Mouse (Mus musculus): ENCODE data around the gene Idh1.

DNA sequence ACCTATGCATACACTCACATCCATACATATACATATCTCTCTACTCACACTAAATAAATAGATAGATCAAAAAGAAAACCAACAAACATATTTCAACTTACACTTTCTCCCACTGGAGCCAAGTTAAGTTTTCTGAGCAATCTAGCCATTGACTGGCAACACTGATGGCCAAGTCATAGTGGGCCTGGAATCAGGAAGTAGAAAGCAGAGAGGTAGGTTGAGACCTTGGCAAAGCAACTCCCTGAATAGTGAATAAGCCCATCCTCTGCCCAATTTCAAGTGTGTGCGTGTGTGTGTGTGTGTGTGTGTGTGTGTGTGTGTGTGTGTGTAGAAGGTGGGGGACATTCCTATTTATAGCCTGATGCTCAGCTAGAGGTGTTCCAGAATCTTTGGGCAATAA lies 66.9 kb downstream of the Idh1 start, which contains the start of gene Gm28845:
- TF ChIP-seq CTCF (IDR thresholded peaks at IDR 0.05; ENCODE audit: low read depth) (no peak), EP300 (IDR thresholded peaks at IDR 0.05; ENCODE audit: low read depth) (no peak)

Data from liver, postnatal 0 days (tissue).